Mouse (Mus musculus): ENCODE results near the gene Zfp984. TPM values are rescaled to one million over a fixed set of nuclear protein-coding genes. Genes with fewer than 3 reads are reported as not detected.
"Not testable (repeated sequence)": the region's sequence is repeated elsewhere in the genome, so short reads cannot be mapped to it uniquely, and the experiment has no call there.

The Zfp984 gene
- polyA plus RNA-seq, 1 experiment, result 1.3 TPM

DNA sequence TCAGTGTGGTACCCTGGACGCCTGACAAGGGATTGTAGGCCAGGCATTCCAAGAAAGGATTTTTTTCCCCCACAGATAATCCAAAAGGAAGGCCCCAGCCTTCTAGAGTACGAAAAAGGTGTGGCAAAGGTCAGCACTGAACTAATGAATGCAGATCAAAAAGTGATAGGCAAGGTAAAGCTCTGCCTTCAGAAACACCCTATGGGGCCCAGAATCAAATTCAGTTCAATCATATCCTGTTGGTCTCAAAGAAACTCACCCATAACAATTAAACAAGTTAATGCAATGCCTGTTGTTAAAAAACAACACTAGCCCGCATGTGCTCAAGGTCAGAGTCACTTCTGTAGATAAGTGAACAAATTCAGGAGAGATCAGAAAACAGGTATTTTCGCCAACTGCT, 14.8 kb upstream of the Zfp984 start:
- TF ChIP-seq POLR2A (IDR thresholded peaks at IDR 0.05; ENCODE audit: control insufficient read depth, extremely low read depth, insufficient read depth, low read length, poor library complexity), result no peak
- TF ChIP-seq CTCF (IDR thresholded peaks at IDR 0.05; ENCODE audit: borderline replicate concordance, control insufficient read depth, extremely low read depth, insufficient read depth, low read length, poor library complexity), result no peak
- Histone ChIP-seq H3K4me1 (replicated peaks; ENCODE audit: control insufficient read depth, insufficient read depth, low read length) (no peaks in the 10 kb centered on the region), H3K4me3 (ENCODE audit: control insufficient read depth, insufficient read depth, low read length) (no peak overlapping the region), H3K27ac (ENCODE audit: control insufficient read depth, insufficient read depth, low read length) (no peak overlapping the region), H3K27me3 (ENCODE audit: control insufficient read depth, insufficient read depth, low read length) (no peaks in the 10 kb centered on the region), H3K36me3 (ENCODE audit: control insufficient read depth, insufficient read depth, low read length) (peaks cover 21% of the 10 kb centered on the region)
- WGBS, result 93% methylated on average over 4 of the region's 4 CpGs
- DNase-seq, result no peak

GRCm38 (mm10) chr4:147821414-147821813, 11.8 kb upstream of the Zfp984 start:
- not testable (repeated sequence) for H3K4me1 ChIP-seq (replicated peaks; ENCODE audit: control insufficient read depth, insufficient read depth, low read length); H3K27ac ChIP-seq (ENCODE audit: control insufficient read depth, insufficient read depth, low read length)
- 86% methylated on average over 3 of the region's 3 CpGs for WGBS

GRCm38 (mm10) chr4:147819659-147820058, 10.1 kb upstream of the Zfp984 start:
- WGBS, result 86% methylated on average over 7 of the region's 7 CpGs
- H3K36me3 ChIP-seq (ENCODE audit: control insufficient read depth, insufficient read depth, low read length); H3K4me1 ChIP-seq (replicated peaks; ENCODE audit: control insufficient read depth, insufficient read depth, low read length); H3K4me3 ChIP-seq (ENCODE audit: control insufficient read depth, insufficient read depth, low read length); H3K27ac ChIP-seq (ENCODE audit: control insufficient read depth, insufficient read depth, low read length); H3K27me3 ChIP-seq (ENCODE audit: control insufficient read depth, insufficient read depth, low read length); DNase-seq: not testable (repeated sequence)

More at GRCm38 (mm10) chr4:147821414-147821813, 11.8 kb upstream of the Zfp984 start:
- DNase-seq; H3K4me3 ChIP-seq (ENCODE audit: control insufficient read depth, insufficient read depth, low read length); H3K36me3 ChIP-seq (ENCODE audit: control insufficient read depth, insufficient read depth, low read length); H3K27me3 ChIP-seq (ENCODE audit: control insufficient read depth, insufficient read depth, low read length): not testable (repeated sequence)

DNA sequence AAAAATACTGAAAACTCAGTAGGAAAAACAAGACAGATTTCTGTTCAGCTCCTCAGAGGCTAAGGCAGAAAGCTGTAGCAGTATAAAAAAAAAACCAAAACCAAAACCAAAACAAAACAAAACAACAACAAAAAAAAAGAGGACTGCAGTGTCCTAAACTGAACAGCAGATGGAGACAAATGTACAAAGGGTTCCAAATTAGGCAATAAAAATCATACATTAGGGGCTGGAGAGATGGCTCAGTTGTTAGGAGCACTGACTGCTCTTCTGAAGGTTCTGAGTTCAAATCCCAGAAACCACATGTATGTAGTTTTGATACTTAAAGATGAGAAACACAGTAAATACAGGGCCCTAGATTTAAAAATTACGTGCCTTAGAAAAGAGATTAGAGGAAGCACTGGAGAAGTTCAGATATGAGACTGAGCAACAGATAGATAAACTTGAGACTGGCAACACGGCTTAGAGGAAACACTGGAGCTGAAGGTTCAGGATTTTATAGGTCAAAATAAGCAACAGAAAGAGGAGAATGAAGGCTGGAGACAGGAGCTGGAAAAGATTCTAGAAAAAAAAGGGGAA, 5.1 kb upstream of the Zfp984 start:
- Histone ChIP-seq H3K4me3 (ENCODE audit: control insufficient read depth, insufficient read depth, low read length) (no peak overlapping the region), H3K4me1 (replicated peaks; ENCODE audit: control insufficient read depth, insufficient read depth, low read length) (peaks cover 7% of the 10 kb centered on the region), H3K27me3 (ENCODE audit: control insufficient read depth, insufficient read depth, low read length) (no peaks in the 10 kb centered on the region), H3K27ac (ENCODE audit: control insufficient read depth, insufficient read depth, low read length) (no peak overlapping the region), H3K36me3 (ENCODE audit: control insufficient read depth, insufficient read depth, low read length) (no peaks in the 10 kb centered on the region)
- DNase-seq, result peak; percentile 14
- no peak for TF ChIP-seq POLR2A (IDR thresholded peaks at IDR 0.05; ENCODE audit: control insufficient read depth, extremely low read depth, insufficient read depth, low read length, poor library complexity)
- TF ChIP-seq CTCF (IDR thresholded peaks at IDR 0.05; ENCODE audit: borderline replicate concordance, control insufficient read depth, extremely low read depth, insufficient read depth, low read length, poor library complexity), result no peak
- WGBS, result 78% methylated on average over 2 of the region's 2 CpGs

DNA sequence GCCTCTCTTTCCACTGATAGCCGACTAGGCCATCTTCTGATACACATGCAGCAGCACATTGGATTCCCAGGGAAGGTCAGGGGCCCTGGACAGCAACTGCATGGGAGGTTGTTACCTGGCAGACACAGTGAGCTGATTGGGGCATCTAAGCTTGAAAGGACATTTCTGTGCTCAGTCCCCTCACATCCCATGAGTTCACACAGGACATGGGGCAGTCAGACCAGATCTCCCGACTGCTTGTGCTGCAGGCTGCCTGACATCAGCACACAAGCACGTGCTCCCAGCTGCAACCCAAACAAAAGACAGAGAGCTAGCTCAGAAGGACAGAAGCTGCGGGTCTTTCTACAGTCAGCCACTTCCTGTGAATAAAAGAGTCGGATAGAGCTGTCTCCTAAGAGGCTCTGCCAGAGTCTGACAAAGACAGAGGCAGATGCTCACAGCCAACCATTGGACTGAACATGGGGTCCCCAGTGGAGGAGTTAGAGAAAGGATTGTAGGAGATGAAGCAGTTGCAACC, 3.7 kb upstream of the Zfp984 start:
- H3K4me1 ChIP-seq (replicated peaks; ENCODE audit: control insufficient read depth, insufficient read depth, low read length), result peaks cover 7% of the 10 kb centered on the region
- peak overlapping the region; percentile 17; the same call in 1 of the 2 replicates for H3K27ac ChIP-seq (ENCODE audit: control insufficient read depth, insufficient read depth, low read length)
- H3K4me3 ChIP-seq (ENCODE audit: control insufficient read depth, insufficient read depth, low read length), result no peak overlapping the region
- H3K36me3 ChIP-seq (ENCODE audit: control insufficient read depth, insufficient read depth, low read length), result no peaks in the 10 kb centered on the region
- 47% methylated on average over 5 of the region's 5 CpGs for WGBS
- peak; percentile 5 for DNase-seq
- TF ChIP-seq POLR2A (IDR thresholded peaks at IDR 0.05; ENCODE audit: control insufficient read depth, extremely low read depth, insufficient read depth, low read length, poor library complexity) (no peak), CTCF (IDR thresholded peaks at IDR 0.05; ENCODE audit: borderline replicate concordance, control insufficient read depth, extremely low read depth, insufficient read depth, low read length, poor library complexity) (no peak)
- H3K27me3 ChIP-seq (ENCODE audit: control insufficient read depth, insufficient read depth, low read length), result no peaks in the 10 kb centered on the region

DNA sequence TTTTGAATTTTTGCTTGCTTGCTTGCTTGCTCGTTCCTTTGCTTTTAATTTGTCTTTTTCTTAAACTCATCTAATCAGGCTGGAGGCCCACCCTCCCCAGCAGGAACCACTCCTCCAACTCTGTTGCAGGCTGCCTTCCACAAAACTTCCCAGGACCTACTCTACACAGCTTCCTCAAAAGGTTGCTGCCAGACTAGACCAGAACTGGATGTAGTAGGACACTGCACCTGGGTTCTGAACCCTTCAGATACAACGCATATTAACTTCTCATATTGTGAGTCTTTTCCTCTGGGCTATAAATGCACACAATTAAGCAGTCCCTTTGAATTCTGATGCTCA, 347 bp upstream of the Zfp984 start:
- H3K27me3 ChIP-seq (ENCODE audit: control insufficient read depth, insufficient read depth, low read length); H3K27ac ChIP-seq (ENCODE audit: control insufficient read depth, insufficient read depth, low read length); H3K36me3 ChIP-seq (ENCODE audit: control insufficient read depth, insufficient read depth, low read length); H3K4me1 ChIP-seq (replicated peaks; ENCODE audit: control insufficient read depth, insufficient read depth, low read length); H3K4me3 ChIP-seq (ENCODE audit: control insufficient read depth, insufficient read depth, low read length); DNase-seq: not testable (repeated sequence)
- 69% methylated on average over 2 of the region's 2 CpGs for WGBS

DNA sequence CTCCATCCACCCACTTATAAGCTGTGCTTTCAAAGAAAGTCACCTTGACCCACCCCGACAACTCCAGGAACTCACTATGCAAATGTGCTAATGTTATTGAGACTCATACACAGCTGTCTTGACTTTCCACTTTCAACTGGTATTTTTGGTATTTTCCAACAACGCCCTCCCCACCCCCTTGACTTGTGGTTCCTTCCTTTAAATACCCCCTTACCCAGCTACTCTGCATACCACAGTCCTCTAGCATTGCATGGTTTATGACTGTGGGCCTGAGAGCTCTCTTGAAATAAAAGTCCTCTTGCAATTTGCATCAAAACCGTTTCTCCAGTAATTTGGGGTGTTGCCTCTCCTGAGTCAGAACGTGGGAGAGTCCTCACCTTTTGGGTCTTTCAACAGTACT, 1.1 kb downstream of the Zfp984 start:
- not testable (repeated sequence) for H3K27ac ChIP-seq (ENCODE audit: control insufficient read depth, insufficient read depth, low read length); H3K4me1 ChIP-seq (replicated peaks; ENCODE audit: control insufficient read depth, insufficient read depth, low read length); DNase-seq; H3K36me3 ChIP-seq (ENCODE audit: control insufficient read depth, insufficient read depth, low read length); H3K4me3 ChIP-seq (ENCODE audit: control insufficient read depth, insufficient read depth, low read length); H3K27me3 ChIP-seq (ENCODE audit: control insufficient read depth, insufficient read depth, low read length)
- 84% methylated on average over 4 of the region's 4 CpGs for WGBS

- DNase-seq; H3K27me3 ChIP-seq (ENCODE audit: control insufficient read depth, insufficient read depth, low read length); H3K4me1 ChIP-seq (replicated peaks; ENCODE audit: control insufficient read depth, insufficient read depth, low read length); H3K27ac ChIP-seq (ENCODE audit: control insufficient read depth, insufficient read depth, low read length); H3K4me3 ChIP-seq (ENCODE audit: control insufficient read depth, insufficient read depth, low read length); H3K36me3 ChIP-seq (ENCODE audit: control insufficient read depth, insufficient read depth, low read length): not testable (repeated sequence)
- 94% methylated on average over 1 of the region's 1 CpGs for WGBS
Observed at GRCm38 (mm10) chr4:147795308-147795707, 14.3 kb downstream of the Zfp984 start.

- H3K27me3 ChIP-seq (ENCODE audit: control insufficient read depth, insufficient read depth, low read length); H3K27ac ChIP-seq (ENCODE audit: control insufficient read depth, insufficient read depth, low read length); H3K36me3 ChIP-seq (ENCODE audit: control insufficient read depth, insufficient read depth, low read length); H3K4me3 ChIP-seq (ENCODE audit: control insufficient read depth, insufficient read depth, low read length); DNase-seq; H3K4me1 ChIP-seq (replicated peaks; ENCODE audit: control insufficient read depth, insufficient read depth, low read length): not testable (repeated sequence)
- WGBS, result 94% methylated on average over 3 of the region's 3 CpGs
Observed at GRCm38 (mm10) chr4:147794026-147794665, 15.4 kb downstream of the Zfp984 start.

GRCm38 (mm10) chr4:147793390-147793916, 16.1 kb downstream of the Zfp984 start:
- DNase-seq; H3K36me3 ChIP-seq (ENCODE audit: control insufficient read depth, insufficient read depth, low read length); H3K27me3 ChIP-seq (ENCODE audit: control insufficient read depth, insufficient read depth, low read length); H3K4me1 ChIP-seq (replicated peaks; ENCODE audit: control insufficient read depth, insufficient read depth, low read length); H3K4me3 ChIP-seq (ENCODE audit: control insufficient read depth, insufficient read depth, low read length); H3K27ac ChIP-seq (ENCODE audit: control insufficient read depth, insufficient read depth, low read length): not testable (repeated sequence)
- WGBS, result 79% methylated on average over 2 of the region's 2 CpGs

All from thymus, adult 2 months (tissue).